Mouse (Mus musculus) stomach, embryonic 14.5 days (tissue): Measurements from ENCODE around the gene Fzr1. TPM values are rescaled to one million over a fixed set of nuclear protein-coding genes. Genes with fewer than 3 reads are reported as not detected.
A peak's percentile ranks its signal among the peaks of the same experiment; 100 is the strongest.

ENCODE experiments used
- ATAC-seq: fragments of 200-750 bp; cut with Nextera tagmentation; 2 replicates; pipeline ENCODE4 v1.8.0; 2017; ENCODE audit warnings: low read depth, moderate TSS enrichment; ENCODE audit not compliant: insufficient number of reproducible peaks, insufficient read depth, low FRiP score
- H3K27ac ChIP-seq: fragments of 300-500 bp; sonication (generic); 2 replicates; pipeline ENCODE4 v1.5.1; 2014; ENCODE audit warnings: mild to moderate bottlenecking, low read length, moderate library complexity, mixed read lengths
- H3K27me3 ChIP-seq: fragments of 300-500 bp; sonication (generic); 2 replicates; pipeline ENCODE4 v1.6.1; 2014; ENCODE audit warnings: low read length, control low read depth, mixed read lengths; ENCODE audit not compliant: control insufficient read depth, insufficient read depth
- H3K36me3 ChIP-seq: fragments of 300-500 bp; sonication (generic); 2 replicates; pipeline ENCODE4 v1.6.1; 2014; ENCODE audit warnings: mild to moderate bottlenecking, control low read depth, low read length, moderate library complexity, mixed read lengths; ENCODE audit not compliant: control insufficient read depth, insufficient read depth
- H3K4me1 ChIP-seq: fragments of 300-500 bp; sonication (generic); 2 replicates; pipeline ENCODE4 v1.6.1; 2014; ENCODE audit warnings: low read length, control low read depth, mixed read lengths; ENCODE audit not compliant: control insufficient read depth, insufficient read depth
- H3K4me2 ChIP-seq: fragments of 300-500 bp; sonication (generic); replicated peaks from 2 replicates; pipeline ENCODE4 v1.6.1; 2014; ENCODE audit warnings: low read depth, low read length, control low read depth
- H3K4me3 ChIP-seq: fragments of 300-500 bp; sonication (generic); 2 replicates; pipeline ENCODE4 v1.5.1; 2014; ENCODE audit warnings: low read depth, low read length, control low read depth
- H3K9ac ChIP-seq: fragments of 300-500 bp; sonication (generic); replicated peaks from 2 replicates; pipeline ENCODE4 v1.6.1; 2014; ENCODE audit warnings: low read depth, mild to moderate bottlenecking, control low read depth, low read length, moderate library complexity, mixed read lengths
- H3K9me3 ChIP-seq: fragments of 300-500 bp; sonication (generic); 2 replicates; pipeline ENCODE4 v1.6.1; 2016; ENCODE audit warnings: low read depth, low read length, control low read depth; ENCODE audit not compliant: control insufficient read depth
- WGBS: fragments of 180-500 bp; shearing (Covaris S2); extraction: QIAGEN DNeasy Blood & Tissue Kit; methylation state at CpG from one replicate; pipeline ENCODE4 v1.1.7; 2014; 5-methylcytosine and 5-hydroxymethylcytosine counted together
- polyA plus RNA-seq: library from polyadenylated mRNA; unstranded; fragments of >200 nt; fragmentation: Nextera tagmentation; extraction: Ambion mirVana; gene quantifications from 2 replicates; pipeline ENCODE4 v1.2.1, GENCODE M21; 2014

Fzr1 gene
- polyA plus RNA-seq, 1 experiment from 2014 or later, result 88.7 TPM

DNA sequence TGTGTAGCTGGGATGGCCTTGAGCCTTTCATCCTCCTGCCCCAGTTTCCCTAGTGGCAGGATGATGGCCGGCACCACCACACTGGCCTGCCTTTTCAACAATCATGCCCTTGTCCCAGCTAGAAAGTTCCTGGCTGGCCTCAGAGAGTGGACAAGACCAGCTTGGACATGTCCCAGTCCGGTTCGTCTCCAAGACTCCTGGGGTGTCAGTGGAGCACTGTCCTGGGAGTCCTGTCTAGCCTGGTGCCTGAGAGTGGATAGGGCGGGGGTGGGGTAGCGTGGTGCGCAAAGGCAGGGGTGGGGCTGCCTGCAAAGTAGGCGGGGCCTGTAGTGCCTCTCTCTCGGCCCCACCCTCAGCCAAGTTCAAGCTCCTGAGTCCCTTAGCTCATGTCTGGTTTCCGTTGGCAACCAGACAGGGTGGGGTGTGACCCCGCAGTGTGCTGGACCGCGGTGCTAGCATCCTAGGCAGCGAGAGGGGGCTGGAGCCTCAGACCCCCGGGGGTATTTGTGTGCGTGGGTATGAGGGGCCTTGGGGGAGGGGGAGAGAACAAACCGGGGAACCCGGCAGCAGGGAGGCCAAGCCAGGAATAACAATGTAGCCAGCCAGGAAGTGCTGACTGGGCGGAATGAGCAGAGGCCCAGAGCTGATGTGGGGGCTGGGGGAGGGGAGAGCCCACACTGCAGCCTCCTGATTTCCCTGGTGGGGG, 23.4 kb upstream of the Fzr1 start:
- no peak overlapping the region for H3K9ac ChIP-seq
- H3K27ac ChIP-seq, result peak overlapping the region; percentile 85; the same call in 1 of the 2 replicates
- no peaks in the 10 kb centered on the region for H3K27me3 ChIP-seq
- peak; percentile 79 for ATAC-seq
- H3K4me3 ChIP-seq, result no peak overlapping the region
- H3K9me3 ChIP-seq, result no peaks in the 10 kb centered on the region
- WGBS, result 7% methylated on average over 18 of the region's 18 CpGs
- peaks cover 25% of the 10 kb centered on the region for H3K4me1 ChIP-seq
- H3K4me2 ChIP-seq, result peak overlapping the region; percentile 19
- peaks cover 43% of the 10 kb centered on the region for H3K36me3 ChIP-seq

DNA sequence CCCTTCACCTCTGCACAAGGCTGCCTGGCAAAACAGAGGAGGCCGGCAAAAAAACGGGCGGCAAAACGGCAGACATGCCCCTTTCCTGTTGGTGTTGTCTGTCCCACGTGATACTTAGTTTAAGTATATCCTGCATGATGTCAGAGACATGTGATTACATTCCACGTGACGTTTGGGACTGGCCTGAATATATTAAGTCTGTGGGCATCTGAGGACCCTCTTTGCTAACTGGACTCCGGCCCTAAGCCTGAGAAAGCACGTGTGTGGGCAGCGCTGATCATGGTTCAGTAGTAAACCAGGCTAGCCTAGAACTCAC, 22.8 kb upstream of the Fzr1 start:
- Histone ChIP-seq H3K27me3 (no peaks in the 10 kb centered on the region), H3K27ac (peak overlapping the region; percentile 85; the same call in 1 of the 2 replicates), H3K9ac (no peak overlapping the region), H3K4me3 (no peak overlapping the region), H3K4me1 (peaks cover 25% of the 10 kb centered on the region), H3K9me3 (no peaks in the 10 kb centered on the region), H3K4me2 (0 out of 2 replicates have a peak overlapping the region, but pooled peaks have one; percentile 3), H3K36me3 (peaks cover 41% of the 10 kb centered on the region)
- no peak for ATAC-seq
- 33% methylated on average over 10 of the region's 10 CpGs for WGBS

DNA sequence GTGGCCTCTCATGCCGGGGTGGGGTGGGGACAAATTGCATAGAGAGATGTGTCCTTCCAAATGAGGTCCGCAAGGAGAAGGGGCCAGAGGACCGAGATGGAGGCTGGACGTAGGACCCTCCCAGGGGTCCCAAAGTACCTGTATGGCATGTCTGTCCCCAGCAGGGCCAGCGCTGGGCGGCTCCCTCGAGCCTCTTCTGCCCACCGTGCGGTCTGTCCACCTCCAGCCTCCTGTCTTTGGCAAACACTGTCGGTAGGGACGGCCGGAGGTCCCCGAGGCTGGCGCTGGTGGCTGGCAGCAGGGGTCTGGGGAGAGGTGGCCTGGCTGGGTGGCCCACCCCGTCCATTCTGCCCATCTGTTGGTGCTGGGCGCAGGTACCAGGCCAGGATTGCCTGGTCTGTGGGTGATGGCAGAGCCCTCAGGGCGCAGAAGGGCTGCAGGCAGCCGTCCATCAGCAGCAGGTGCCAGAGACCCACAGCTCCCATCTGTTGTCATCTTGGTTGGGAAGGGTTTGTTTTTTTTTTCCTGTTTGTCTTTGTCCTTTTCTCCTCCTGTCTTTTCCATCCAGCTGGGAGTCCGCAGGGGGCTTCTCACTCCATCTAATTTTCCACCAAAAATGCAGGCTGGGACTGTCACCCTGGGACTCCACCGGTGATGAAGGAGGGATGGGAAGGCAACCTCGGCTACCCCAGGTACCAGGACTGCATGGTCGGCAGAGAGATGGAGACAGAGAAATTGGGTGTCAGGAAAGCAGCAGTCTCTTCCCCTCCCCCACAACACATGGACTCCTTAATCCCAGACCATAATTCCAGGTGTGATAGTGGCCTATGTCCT, 22.3 kb upstream of the Fzr1 start:
- ATAC-seq, result no peak
- no peak overlapping the region for H3K9ac ChIP-seq
- H3K36me3 ChIP-seq, result peaks cover 35% of the 10 kb centered on the region
- H3K27ac ChIP-seq, result no peak overlapping the region
- no peaks in the 10 kb centered on the region for H3K27me3 ChIP-seq
- no peak overlapping the region for H3K4me3 ChIP-seq
- no peaks in the 10 kb centered on the region for H3K9me3 ChIP-seq
- no peak overlapping the region for H3K4me2 ChIP-seq
- WGBS, result 60% methylated on average over 22 of the region's 22 CpGs
- H3K4me1 ChIP-seq, result peaks cover 25% of the 10 kb centered on the region

DNA sequence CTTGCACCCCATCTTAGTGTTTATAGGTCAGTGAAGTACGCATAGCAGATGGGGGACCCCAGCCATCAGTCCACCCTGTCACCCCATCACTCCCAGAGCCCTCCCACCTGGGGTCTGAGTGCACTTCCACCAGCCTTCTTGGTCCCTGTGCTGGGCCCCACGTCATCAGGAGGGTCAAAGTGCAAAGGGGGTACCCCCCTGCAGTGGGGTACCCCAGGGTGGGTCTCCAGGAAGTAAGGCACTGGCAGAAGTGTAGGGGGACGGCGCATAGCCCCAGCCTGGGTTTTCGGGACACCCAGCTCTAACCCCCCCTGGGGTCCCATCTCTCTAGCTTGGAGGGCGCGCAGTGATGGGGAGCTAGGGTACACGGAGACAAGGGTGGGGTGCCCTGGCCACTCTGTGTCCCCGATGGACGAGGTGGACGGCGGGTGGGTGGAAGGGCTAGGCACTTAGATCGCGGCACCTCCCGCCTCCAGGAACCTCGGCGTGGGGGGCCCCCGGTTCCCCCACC, 21.5 kb upstream of the Fzr1 start:
- Histone ChIP-seq H3K4me3 (no peak overlapping the region), H3K27me3 (no peaks in the 10 kb centered on the region), H3K4me1 (peaks cover 25% of the 10 kb centered on the region), H3K9me3 (no peaks in the 10 kb centered on the region), H3K36me3 (peaks cover 32% of the 10 kb centered on the region), H3K27ac (no peak overlapping the region), H3K9ac (no peak overlapping the region), H3K4me2 (no peak overlapping the region)
- ATAC-seq, result no peak
- 81% methylated on average over 18 of the region's 18 CpGs for WGBS

DNA sequence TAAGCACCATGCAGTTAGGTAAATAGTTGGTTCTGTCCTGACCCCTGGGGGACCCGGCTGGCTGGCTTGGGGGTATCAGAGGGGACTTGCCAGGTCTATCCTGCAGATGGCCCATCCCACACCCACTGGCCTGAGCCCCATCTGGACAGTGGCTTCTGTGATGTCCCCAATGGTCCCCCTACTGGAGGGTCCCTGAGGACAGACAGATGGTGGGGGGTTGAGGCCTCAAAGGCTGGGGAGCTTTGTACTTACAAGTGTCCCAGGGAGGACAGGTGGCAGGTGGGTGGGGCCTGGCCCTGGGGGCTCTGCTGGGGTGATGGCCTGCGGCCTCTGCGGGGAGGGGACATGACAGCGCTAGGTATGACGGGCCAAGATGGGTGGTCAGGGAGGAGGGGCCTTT, 21.0 kb upstream of the Fzr1 start:
- peaks cover 25% of the 10 kb centered on the region for H3K4me1 ChIP-seq
- no peak overlapping the region for H3K9ac ChIP-seq
- H3K9me3 ChIP-seq, result no peaks in the 10 kb centered on the region
- no peaks in the 10 kb centered on the region for H3K27me3 ChIP-seq
- no peak overlapping the region for H3K27ac ChIP-seq
- H3K36me3 ChIP-seq, result peaks cover 28% of the 10 kb centered on the region
- H3K4me2 ChIP-seq, result no peak overlapping the region
- 69% methylated on average over 5 of the region's 5 CpGs for WGBS
- H3K4me3 ChIP-seq, result no peak overlapping the region
- no peak for ATAC-seq

DNA sequence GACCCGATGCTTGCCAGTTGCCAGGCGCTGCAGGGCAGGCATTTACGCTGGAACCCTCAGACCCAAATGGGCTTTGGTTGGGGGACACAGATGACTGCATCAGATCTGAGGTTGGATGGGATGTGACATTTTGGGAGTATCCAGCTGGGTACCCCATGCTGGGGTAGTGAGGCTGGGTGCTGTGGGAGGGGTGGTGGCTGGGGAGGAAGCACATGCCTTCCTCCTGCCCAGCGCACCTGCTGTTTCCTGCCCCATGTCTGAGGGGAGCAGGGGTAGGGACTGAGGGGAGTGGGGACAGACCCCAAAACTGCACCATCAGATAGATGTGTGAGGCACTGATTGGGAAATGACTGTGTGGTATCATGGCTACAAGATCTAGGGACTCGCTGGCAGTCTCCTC, 18.4 kb upstream of the Fzr1 start:
- ATAC-seq, result no peak
- no peak overlapping the region for H3K4me2 ChIP-seq
- WGBS, result 75% methylated on average over 5 of the region's 5 CpGs
- H3K9me3 ChIP-seq, result no peaks in the 10 kb centered on the region
- no peak overlapping the region for H3K9ac ChIP-seq
- H3K4me3 ChIP-seq, result no peak overlapping the region
- H3K4me1 ChIP-seq, result peaks cover 19% of the 10 kb centered on the region
- H3K27ac ChIP-seq, result no peak overlapping the region
- H3K27me3 ChIP-seq, result no peaks in the 10 kb centered on the region
- H3K36me3 ChIP-seq, result peaks cover 22% of the 10 kb centered on the region

DNA sequence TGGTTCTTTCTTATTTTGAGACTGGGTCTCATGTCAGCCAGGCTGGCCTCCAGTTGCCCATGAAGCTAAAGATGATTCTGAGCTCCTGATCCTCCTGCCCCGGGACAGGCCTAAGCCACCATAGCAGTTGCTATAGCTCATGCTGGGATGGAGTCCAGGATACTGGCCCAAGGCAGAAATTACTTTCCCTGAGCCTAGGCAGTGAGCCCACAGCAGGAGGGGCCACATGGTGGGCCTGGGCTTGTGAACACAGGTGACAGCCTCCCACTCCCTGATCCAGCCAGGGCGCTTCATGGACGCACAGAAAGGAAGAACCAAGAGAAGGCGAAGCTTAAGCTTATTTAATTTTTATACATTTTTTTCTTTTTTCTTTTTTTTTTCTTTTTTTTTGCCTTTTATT, 17.5 kb upstream of the Fzr1 start:
- peaks cover 22% of the 10 kb centered on the region for H3K36me3 ChIP-seq
- ATAC-seq, result no peak
- no peak overlapping the region for H3K27ac ChIP-seq
- H3K4me2 ChIP-seq, result no peak overlapping the region
- peaks cover 13% of the 10 kb centered on the region for H3K4me1 ChIP-seq
- WGBS, result 85% methylated on average over 4 of the region's 4 CpGs
- no peaks in the 10 kb centered on the region for H3K9me3 ChIP-seq
- no peak overlapping the region for H3K9ac ChIP-seq
- H3K27me3 ChIP-seq, result no peaks in the 10 kb centered on the region
- no peak overlapping the region for H3K4me3 ChIP-seq

DNA sequence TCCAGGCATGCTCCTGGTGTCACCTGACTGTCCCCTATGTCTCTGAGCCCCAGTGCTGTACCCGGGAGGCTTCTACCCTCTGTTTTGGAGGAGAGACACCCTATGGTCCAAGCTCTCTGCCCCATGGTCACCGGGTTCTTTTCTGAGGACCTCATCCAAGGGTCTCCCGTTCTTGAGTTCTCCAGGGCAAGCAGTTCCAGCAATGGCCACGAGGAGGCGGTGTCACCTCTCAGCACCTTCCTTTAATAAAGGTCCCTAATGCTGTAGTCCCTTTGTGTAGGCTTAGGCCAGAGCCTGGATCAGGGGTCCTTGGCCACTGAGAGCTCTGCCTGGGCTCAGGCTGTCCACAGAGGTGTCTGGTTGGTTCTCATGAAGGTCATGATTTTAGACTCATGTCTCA, 16.8 kb upstream of the Fzr1 start:
- Histone ChIP-seq H3K27ac (no peak overlapping the region), H3K4me2 (no peak overlapping the region), H3K4me3 (no peak overlapping the region), H3K9me3 (no peaks in the 10 kb centered on the region), H3K4me1 (peaks cover 13% of the 10 kb centered on the region), H3K9ac (no peak overlapping the region), H3K36me3 (peaks cover 16% of the 10 kb centered on the region), H3K27me3 (no peaks in the 10 kb centered on the region)
- WGBS, result 14% methylated on average over 5 of the region's 5 CpGs
- ATAC-seq, result no peak
